ENCODE assay signal across 12 mouse cellular contexts in the genomic region with DNA sequence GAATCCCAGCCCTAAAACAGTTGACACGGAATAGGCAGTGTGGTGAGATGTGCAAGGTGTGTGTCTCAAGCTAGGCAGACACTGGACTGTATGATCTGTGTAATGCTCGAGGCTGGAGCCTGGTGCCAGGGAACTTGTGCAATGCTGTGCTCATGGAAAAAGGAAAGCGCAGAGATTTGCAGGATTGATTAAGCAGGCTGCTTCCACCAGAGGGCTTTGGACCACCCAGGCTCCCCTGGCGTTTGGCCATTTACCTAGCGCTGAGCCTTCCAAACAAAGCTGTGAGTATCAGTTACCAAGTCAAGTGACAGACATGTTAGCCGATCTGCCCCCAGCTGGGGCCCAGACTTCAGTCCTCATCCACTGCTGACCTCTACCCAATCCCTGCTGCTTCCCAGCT. TPM values are rescaled to one million over a fixed set of nuclear protein-coding genes. Genes with fewer than 3 reads are reported as not detected.
A peak's percentile ranks its signal among the peaks of the same experiment; 100 is the strongest.
DNase-seq lines count a peak whose midpoint lies in the region; ATAC-seq and TF ChIP-seq lines count a peak whose summit lies in the region.
"Had no signal": no experiment of that assay in that cellular context is flagged by ENCODE, and none has a peak within 500 bp of the region (broad histone marks: within the 10 kb centered on the region; RNA-seq: fewer than 3 reads in every experiment).

No protein-coding gene starts in this region.

- peak overlapping the region; percentile 1; the same call in 1 of the 2 replicates for H3K27ac ChIP-seq in kidney, embryonic 15.5 days
- H3K27ac ChIP-seq in forebrain, embryonic 15.5 days (replicated peaks) = no peak overlapping the region
- no peak overlapping the region for H3K27ac ChIP-seq in neural tube, embryonic 11.5 days (ENCODE audit: low read depth, low read length)

- peak; percentile 33; the same call in 1 of the 2 replicates for TF ChIP-seq CTCF in brain, embryonic 14.5 days (IDR thresholded peaks at IDR 0.05; ENCODE audit: borderline replicate concordance, extremely low read depth, insufficient read depth, insufficient read length)

- H3K9ac ChIP-seq in kidney, embryonic 15.5 days = no peak overlapping the region
- H3K9ac ChIP-seq in forebrain, embryonic 15.5 days (replicated peaks) = no peak overlapping the region
- H3K9ac ChIP-seq in neural tube, embryonic 11.5 days (ENCODE audit: low read length) = no peak overlapping the region

- no peaks in the 10 kb centered on the region for H3K36me3 ChIP-seq in kidney, embryonic 15.5 days
- H3K36me3 ChIP-seq in forebrain, embryonic 15.5 days = no peaks in the 10 kb centered on the region
- no peaks in the 10 kb centered on the region for H3K36me3 ChIP-seq in neural tube, embryonic 11.5 days (ENCODE audit: control insufficient read depth, insufficient read depth, low read length)

- no peaks in the 10 kb centered on the region for H3K9me3 ChIP-seq in kidney, embryonic 15.5 days (replicated peaks)
- H3K9me3 ChIP-seq in forebrain, embryonic 15.5 days = no peaks in the 10 kb centered on the region
- no peaks in the 10 kb centered on the region for H3K9me3 ChIP-seq in neural tube, embryonic 11.5 days (ENCODE audit: control insufficient read depth, low read length)

- H3K4me2 ChIP-seq in kidney, embryonic 15.5 days = no peak overlapping the region
- no peak overlapping the region for H3K4me2 ChIP-seq in forebrain, embryonic 15.5 days (replicated peaks)
- H3K4me2 ChIP-seq in neural tube, embryonic 11.5 days (ENCODE audit: low read depth) = no peak overlapping the region

- H3K27me3 ChIP-seq in kidney, embryonic 15.5 days = no peaks in the 10 kb centered on the region
- no peaks in the 10 kb centered on the region for H3K27me3 ChIP-seq in forebrain, embryonic 15.5 days
- no peaks in the 10 kb centered on the region for H3K27me3 ChIP-seq in neural tube, embryonic 11.5 days (ENCODE audit: control insufficient read depth, insufficient read depth, low read length)
- H3K27me3 ChIP-seq: CH12.LX had no signal

- no peak overlapping the region for H3K4me3 ChIP-seq in kidney, embryonic 15.5 days (replicated peaks)
- no peak overlapping the region for H3K4me3 ChIP-seq in forebrain, embryonic 15.5 days
- H3K4me3 ChIP-seq in neural tube, embryonic 11.5 days (ENCODE audit: low read depth, low read length) = no peak overlapping the region

- 5% methylated on average over 6 of the region's 6 CpGs for WGBS in kidney, embryonic 15.5 days
- 13% methylated on average over 6 of the region's 6 CpGs for WGBS in forebrain, embryonic 15.5 days
- WGBS in neural tube, embryonic 11.5 days = 28% methylated on average over 6 of the region's 6 CpGs

- TF ChIP-seq POLR2A in brain, embryonic 14.5 days (IDR thresholded peaks at IDR 0.05; ENCODE audit: borderline replicate concordance, extremely low read depth, insufficient read depth, insufficient read length, poor library complexity, severe bottlenecking) = no peak

- ATAC-seq in kidney, embryonic 15.5 days (replicated peaks; ENCODE audit: low FRiP score) = peak; percentile 61; the same call in 1 of the 2 replicates
- ATAC-seq in forebrain, embryonic 15.5 days (replicated peaks) = 0 out of 2 replicates have a peak, but pooled peaks have one; percentile 49
- no peak for ATAC-seq in neural tube, embryonic 11.5 days (ENCODE audit: insufficient read depth, low FRiP score, low TSS enrichment)

- DNase-seq in kidney, adult 9 months = no peak
- peak; percentile 76 for DNase-seq in brain, embryonic 14.5 days (ENCODE audit: low read depth)
- peak; percentile 43 for DNase-seq in neural tube, embryonic 11.5 days (ENCODE audit: low spot score)
- DNase-seq in frontal cortex, postnatal 25 days (ENCODE audit: low spot score in 2 of 2) = no peak
- no peak for DNase-seq in right cerebral cortex, postnatal 10 days (ENCODE audit: low spot score in 2 of 2)
- no peak for DNase-seq in cerebellum, postnatal 25 days
- DNase-seq: adrenal gland, adult 2 months; cerebellum, adult 2 months; gastrocnemius, postnatal 25 days had no signal

- H3K4me1 ChIP-seq in kidney, embryonic 15.5 days = peaks cover 22% of the 10 kb centered on the region
- peaks cover 4% of the 10 kb centered on the region; the same call in 1 of the 2 replicates for H3K4me1 ChIP-seq in forebrain, embryonic 15.5 days
- H3K4me1 ChIP-seq in neural tube, embryonic 11.5 days (ENCODE audit: control insufficient read depth, insufficient read depth, low read length) = no peaks in the 10 kb centered on the region

RNA-seq across cellular contexts. Expression of a gene that starts 1.9 kb away (rescaled TPM):
- not detected in 2 replicates for polyA plus RNA-seq in kidney, embryonic 15.5 days (2015; fragmentation: Nextera tagmentation; extraction: Ambion mirVana)
- not detected in 2 replicates for polyA plus RNA-seq in brain, embryonic 14.5 days (2012; rRNA removed)
- polyA plus RNA-seq in forebrain, embryonic 15.5 days (2015; fragmentation: Nextera tagmentation; extraction: Ambion mirVana) = not detected in 2 replicates
- polyA plus RNA-seq in neural tube, embryonic 11.5 days (2014; fragmentation: Nextera tagmentation; extraction: Ambion mirVana) = 0.17 TPM in 1 of 2 replicates, not detected in the other
- polyA plus RNA-seq: adrenal gland, adult 2 months; cerebellum, adult 2 months had no signal

RNA-seq across cellular contexts. Expression of a gene that starts 3.1 kb away (rescaled TPM):
- polyA plus RNA-seq in kidney, embryonic 15.5 days (2015; fragmentation: Nextera tagmentation; extraction: Ambion mirVana) = not detected in 2 replicates
- not detected in 2 replicates for polyA plus RNA-seq in brain, embryonic 14.5 days (2012; rRNA removed)
- 0.42 and 0.45 TPM in 2 replicates for polyA plus RNA-seq in forebrain, embryonic 15.5 days (2015; fragmentation: Nextera tagmentation; extraction: Ambion mirVana)
- polyA plus RNA-seq in neural tube, embryonic 11.5 days (2014; fragmentation: Nextera tagmentation; extraction: Ambion mirVana) = not detected in 2 replicates
- polyA plus RNA-seq: adrenal gland, adult 2 months; cerebellum, adult 2 months had no signal

RNA-seq across cellular contexts. Expression of a gene that starts 3.2 kb away (rescaled TPM):
- polyA plus RNA-seq in kidney, embryonic 15.5 days (2015; fragmentation: Nextera tagmentation; extraction: Ambion mirVana) = 0.09 TPM in 1 of 2 replicates, not detected in the other
- polyA plus RNA-seq in brain, embryonic 14.5 days (2012; rRNA removed) = not detected in 2 replicates
- polyA plus RNA-seq in forebrain, embryonic 15.5 days (2015; fragmentation: Nextera tagmentation; extraction: Ambion mirVana) = 0.24 and 0.25 TPM in 2 replicates
- 0.16 TPM in 1 of 2 replicates, not detected in the other for polyA plus RNA-seq in neural tube, embryonic 11.5 days (2014; fragmentation: Nextera tagmentation; extraction: Ambion mirVana)
- polyA plus RNA-seq: adrenal gland, adult 2 months; cerebellum, adult 2 months had no signal

RNA-seq across cellular contexts. Expression of a gene that starts 10.8 kb away (rescaled TPM):
- 82.1 and 87.4 TPM in 2 replicates for polyA plus RNA-seq in kidney, embryonic 15.5 days (2015; fragmentation: Nextera tagmentation; extraction: Ambion mirVana)
- polyA plus RNA-seq in brain, embryonic 14.5 days (2012; rRNA removed) = 15.4 and 24.0 TPM in 2 replicates
- polyA plus RNA-seq in forebrain, embryonic 15.5 days (2015; fragmentation: Nextera tagmentation; extraction: Ambion mirVana) = 14.6 and 15.2 TPM in 2 replicates
- 32.3 and 32.6 TPM in 2 replicates for polyA plus RNA-seq in neural tube, embryonic 11.5 days (2014; fragmentation: Nextera tagmentation; extraction: Ambion mirVana)

RNA-seq across cellular contexts. Expression of a gene that starts 15.9 kb away (rescaled TPM):
- polyA plus RNA-seq in kidney, embryonic 15.5 days (2015; fragmentation: Nextera tagmentation; extraction: Ambion mirVana) = 101 and 103 TPM in 2 replicates
- polyA plus RNA-seq in brain, embryonic 14.5 days (2012; rRNA removed) = 114 and 169 TPM in 2 replicates
- polyA plus RNA-seq in forebrain, embryonic 15.5 days (2015; fragmentation: Nextera tagmentation; extraction: Ambion mirVana) = 116 and 119 TPM in 2 replicates
- polyA plus RNA-seq in neural tube, embryonic 11.5 days (2014; fragmentation: Nextera tagmentation; extraction: Ambion mirVana) = 77.7 and 85.7 TPM in 2 replicates

Comparison
In these comparisons a context has a peak if more than half of its experiments do, and no peak if none do; other contexts are left out.
1. DNase-seq: peak in brain, embryonic 14.5 days (single experiment) and neural tube, embryonic 11.5 days (single experiment); none in kidney, adult 9 months (single experiment), frontal cortex, postnatal 25 days (0 of 2), right cerebral cortex, postnatal 10 days (0 of 2) and cerebellum, postnatal 25 days (0 of 2).